Mouse (Mus musculus) spleen, adult 2 months (tissue): ENCODE measurements around the gene Ube2l3.

Source experiments
- CTCF ChIP-seq: fragments of 200-500 bp; IDR thresholded peaks from 2 replicates; pipeline ENCODE4 v1.5.1; 2011; ENCODE audit warnings: mild to moderate bottlenecking, inconsistent platforms; ENCODE audit not compliant: insufficient read depth, insufficient read length, insufficient replicate concordance; ENCODE audit errors: extremely low read depth
- POLR2A ChIP-seq: fragments of 200-500 bp; IDR thresholded peaks from 2 replicates; pipeline ENCODE4 v1.6.1; 2011; ENCODE audit warnings: low read depth, low read length, inconsistent platforms

- no peak for TF ChIP-seq POLR2A
- TF ChIP-seq CTCF, result no peak
These were observed 26.7 kb downstream of the Ube2l3 start for GRCm38 (mm10) chr16:17175765-17176164.
